In the genomic region with DNA sequence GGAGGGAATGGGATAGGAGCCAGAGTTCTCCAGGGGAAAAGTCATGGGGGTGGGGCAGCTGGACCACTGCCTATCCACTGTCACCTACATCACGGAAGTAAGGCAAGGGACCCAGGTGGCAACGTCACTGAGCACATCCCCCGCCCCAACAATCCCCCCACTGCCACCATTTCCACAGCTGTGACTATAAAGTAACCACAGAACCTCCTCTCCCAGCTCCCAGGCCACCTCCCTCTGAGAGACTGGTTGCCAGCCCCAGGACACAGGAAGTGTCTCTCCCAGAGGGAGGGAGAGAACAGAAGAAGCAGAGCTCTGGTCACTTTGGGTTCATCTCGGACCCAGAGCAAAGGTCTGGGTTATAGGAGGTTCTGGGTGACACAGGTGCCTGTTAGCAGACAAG, we compare ENCODE assay signal across 21 mouse cellular contexts. TPM values are rescaled to one million over a fixed set of nuclear protein-coding genes. Genes with fewer than 3 reads are reported as not detected.
"Had no signal": no experiment of that assay in that cellular context is flagged by ENCODE, and none has a peak within 500 bp of the region (broad histone marks: within the 10 kb centered on the region; RNA-seq: fewer than 3 reads in every experiment).

No protein-coding gene starts in this region.

- H3K9ac ChIP-seq: limb, embryonic 13.5 days; liver, embryonic 12.5 days; liver, embryonic 15.5 days; lung, embryonic 15.5 days; midbrain, embryonic 12.5 days had no signal

- H3K9me3 ChIP-seq: limb, embryonic 10.5 days; limb, embryonic 13.5 days; liver, embryonic 12.5 days; liver, embryonic 15.5 days; lung, embryonic 15.5 days; megakaryocyte, embryonic 14.5 days; midbrain, embryonic 12.5 days had no signal

- H3K27me3 ChIP-seq: limb, embryonic 13.5 days; liver, embryonic 12.5 days; liver, embryonic 15.5 days; lung, embryonic 15.5 days; midbrain, embryonic 12.5 days had no signal

- H3K4me1 ChIP-seq: limb, embryonic 13.5 days; liver, embryonic 12.5 days; liver, embryonic 15.5 days; lung, embryonic 15.5 days; megakaryocyte, embryonic 14.5 days had no signal

- H3K27ac ChIP-seq: kidney, postnatal 0 days; layer of hippocampus, adult 2 months; limb, embryonic 10.5 days; limb, embryonic 13.5 days; liver, embryonic 12.5 days; liver, embryonic 15.5 days; lung, embryonic 15.5 days; midbrain, embryonic 12.5 days; stomach, postnatal 0 days had no signal

- ATAC-seq: intestine, postnatal 0 days; liver, embryonic 12.5 days had no signal

- DNase-seq: kidney, adult 2 months; kidney, postnatal 25 days; layer of hippocampus, adult 9-11 months; liver; lung, adult 18-20 months; lung, postnatal 10 days; lung, postnatal 36 days; right cerebral cortex, postnatal 14 days; right cerebral cortex, postnatal 4 days had no signal

- H3K36me3 ChIP-seq: limb, embryonic 10.5 days; limb, embryonic 13.5 days; liver, embryonic 12.5 days; liver, embryonic 15.5 days; lung, embryonic 15.5 days; midbrain, embryonic 12.5 days had no signal

- H3K4me3 ChIP-seq: layer of hippocampus, adult 2 months; limb, embryonic 10.5 days; limb, embryonic 13.5 days; liver, embryonic 12.5 days; liver, embryonic 15.5 days; lung, embryonic 15.5 days; megakaryocyte, embryonic 14.5 days; midbrain, embryonic 12.5 days had no signal

- H3K4me2 ChIP-seq: limb, embryonic 13.5 days; liver, embryonic 12.5 days; liver, embryonic 15.5 days; lung, embryonic 15.5 days; midbrain, embryonic 12.5 days had no signal

RNA-seq across cellular contexts. Expression of a gene that starts 27.0 kb away (rescaled TPM):
- polyA plus RNA-seq: liver, embryonic 12.5 days; neural tube, embryonic 14.5 days had no signal
